Mouse (Mus musculus) R1 (cell line): Measurements from ENCODE around the gene Utp20.
A peak's percentile ranks its signal among the peaks of the same experiment; 100 is the strongest.

Experiments
- DNase-seq: peaks from one replicate; pipeline ENCODE4 v3.0.0-alpha.2; 2018; ENCODE audit warnings: low read depth, low spot score

Utp20 gene

DNA sequence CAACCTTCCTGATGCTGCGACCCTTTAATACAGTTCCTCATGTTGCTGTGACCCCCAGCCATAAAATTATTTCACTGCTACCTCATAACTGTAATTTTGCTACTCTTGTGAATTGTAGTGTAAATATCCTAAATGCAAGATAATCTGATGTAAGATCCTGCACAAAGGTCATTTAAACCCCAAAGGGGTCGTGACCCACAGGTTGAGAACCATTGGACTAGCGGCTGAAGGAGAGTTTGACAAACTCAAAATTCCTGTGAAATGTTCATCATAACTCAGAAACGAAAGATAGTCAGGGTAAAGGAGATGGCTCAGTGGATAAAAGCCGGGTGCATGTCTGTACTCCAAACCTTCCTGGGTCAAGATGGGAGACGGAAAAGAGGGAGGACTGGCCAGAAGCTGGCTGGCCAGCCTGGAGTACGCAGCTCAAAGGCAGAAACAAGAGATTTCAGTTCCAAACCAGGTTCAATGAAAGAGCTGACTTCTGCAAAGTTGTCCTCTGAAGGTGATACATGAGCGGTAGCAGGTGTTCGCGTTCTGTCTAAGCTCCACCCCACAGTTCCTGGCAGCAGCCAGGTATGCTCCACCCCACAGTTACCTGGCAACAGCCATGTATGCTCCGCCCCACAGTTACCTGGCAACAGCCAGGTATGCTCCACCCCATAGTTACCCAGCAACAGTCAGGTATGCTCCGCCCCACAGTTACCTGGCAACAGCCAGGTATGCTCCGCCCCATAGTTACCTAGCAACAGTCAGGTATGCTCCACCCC lies 109.4 kb downstream of the Utp20 start:
- peak; percentile 81 for DNase-seq

DNA sequence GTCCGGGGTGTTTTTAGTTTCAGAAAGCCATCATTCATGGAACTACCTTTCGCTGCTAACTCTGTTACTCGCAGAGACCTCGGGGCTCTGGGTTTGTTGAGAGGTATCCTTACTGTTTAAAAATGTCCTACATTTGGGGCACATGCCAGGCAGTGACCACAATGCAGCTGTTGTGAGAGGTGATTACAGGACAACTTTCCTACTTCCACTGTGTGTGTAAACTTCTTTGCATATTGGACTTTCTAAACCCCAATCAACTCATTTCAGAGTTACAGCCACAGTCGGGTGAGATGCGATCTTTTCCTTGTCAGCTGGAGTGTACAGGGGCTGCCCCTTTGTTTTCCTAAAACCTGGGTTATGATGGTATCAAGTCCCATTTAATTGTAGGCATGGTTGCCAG lies 111.0 kb downstream of the Utp20 start:
- no peak for DNase-seq

DNA sequence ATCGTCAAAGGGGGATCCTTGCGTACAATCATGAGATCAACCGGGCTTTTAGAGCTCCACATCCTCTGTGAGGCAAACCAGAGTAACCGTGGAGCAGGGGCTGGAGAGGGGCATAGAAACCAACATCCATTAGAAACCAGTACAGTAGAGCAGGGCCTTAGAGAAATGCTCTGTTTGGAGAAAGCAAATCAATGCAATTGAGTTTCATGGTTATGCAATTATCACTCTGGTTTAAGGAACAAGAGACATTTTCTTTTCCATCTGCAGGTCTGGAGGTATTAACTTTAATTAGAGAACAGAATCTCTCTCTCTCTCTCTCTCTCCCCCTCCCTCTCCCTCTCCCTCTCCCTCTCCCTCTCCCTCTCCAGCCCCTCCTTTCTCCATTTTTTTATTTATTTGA lies 111.9 kb downstream of the Utp20 start:
- DNase-seq: no peak

DNA sequence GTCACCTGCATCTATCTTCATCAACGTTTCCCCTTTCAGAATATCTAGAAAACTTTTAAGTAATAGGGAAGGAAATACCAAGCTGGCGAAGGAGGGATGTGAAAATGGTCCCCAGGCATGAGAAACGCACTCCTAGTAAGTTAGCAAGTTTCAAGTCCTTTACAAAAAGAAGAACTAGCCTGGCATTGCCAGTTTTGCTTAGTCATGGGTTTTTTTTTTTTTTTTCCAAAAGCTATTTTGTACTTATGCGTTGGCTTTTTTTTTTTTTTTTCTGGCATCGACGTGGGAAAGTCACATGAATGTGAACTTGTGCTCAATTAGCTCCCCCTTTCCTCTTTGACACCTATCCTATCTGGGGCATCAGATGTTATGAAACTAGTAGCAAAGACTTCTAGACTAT lies 114.2 kb downstream of the Utp20 start:
- DNase-seq: no peak

DNA sequence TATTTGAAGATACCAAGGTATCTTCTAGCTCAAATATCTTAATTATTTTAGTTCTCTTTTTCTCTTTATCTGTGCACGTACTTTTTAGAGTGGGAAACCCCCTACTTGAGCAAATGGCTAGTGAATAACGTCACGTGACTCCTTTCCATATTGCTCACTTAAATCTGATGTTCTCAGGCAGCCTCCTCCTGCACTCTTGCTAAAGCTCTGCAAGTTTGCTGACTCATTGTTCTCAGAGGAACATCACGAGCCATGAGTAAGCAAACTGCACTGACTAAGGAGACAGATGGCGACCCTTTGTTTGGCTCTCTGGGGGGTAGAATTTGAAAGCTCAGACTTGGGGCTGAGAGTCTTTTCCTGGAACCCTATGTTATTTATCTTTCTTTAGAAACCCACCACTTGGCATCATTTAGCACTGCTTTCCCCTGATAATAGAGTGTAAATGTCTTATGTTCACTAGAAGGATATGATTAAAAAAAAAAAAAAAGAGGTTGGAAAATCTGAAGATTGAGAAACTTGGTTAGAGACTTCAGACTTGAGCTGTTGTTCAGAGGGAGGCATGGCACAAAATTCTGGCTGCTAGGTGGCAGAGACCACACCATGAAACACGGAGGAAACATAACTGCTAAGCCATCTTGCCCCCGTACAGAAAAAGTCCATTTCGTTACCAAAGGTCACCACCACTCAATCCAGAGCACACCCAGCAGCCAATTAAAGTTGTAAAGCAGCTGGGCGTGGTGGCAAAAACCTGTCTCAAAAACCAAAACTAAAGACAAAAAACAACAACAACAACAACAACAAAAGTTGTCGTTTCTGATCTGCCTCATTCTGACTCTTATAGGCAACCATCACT lies 117.7 kb downstream of the Utp20 start:
- peak; percentile 95 for DNase-seq

DNA sequence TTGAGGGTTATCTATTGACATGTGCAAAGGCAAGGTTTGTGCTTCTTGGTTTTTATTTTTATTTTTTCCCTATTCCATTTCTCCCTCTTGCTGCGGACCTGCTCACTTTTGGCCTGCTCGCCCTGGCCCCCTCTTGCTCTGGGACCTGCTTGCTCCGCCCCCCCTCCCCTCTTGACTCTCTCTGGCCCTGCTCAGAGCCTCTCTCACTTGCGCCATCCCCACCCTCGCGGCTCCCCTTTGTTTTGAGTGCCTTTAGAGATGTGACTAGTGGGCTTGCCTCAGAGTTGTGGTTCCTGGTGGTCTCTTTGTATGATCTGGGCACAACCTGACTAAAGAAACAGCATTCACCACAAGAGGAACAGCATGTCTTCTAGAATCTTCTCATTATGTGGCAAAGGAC lies 125.7 kb downstream of the Utp20 start:
- DNase-seq: no peak
